Mouse (Mus musculus) left cerebral cortex, adult 2 months (tissue): ENCODE results near the gene Il3ra. TPM values are rescaled to one million over a fixed set of nuclear protein-coding genes. Genes with fewer than 3 reads are reported as not detected.

ENCODE experiments used
- DNase-seq, 2 experiments: peaks; one replicate each; pipeline ENCODE4 v3.0.0; 2021 to 2022; ENCODE audit warnings: low spot score in 2 of 2, mixed read lengths in 1 of 2; ENCODE audit errors: extremely low spot score in 1 of 2
- H3K27ac ChIP-seq: fragments of 200-600 bp; 2 replicates; pipeline ENCODE4 v1.8.1; 2022
- H3K4me3 ChIP-seq: fragments of 200-600 bp; 2 replicates; pipeline ENCODE4 v1.8.1; 2022
- CTCF ChIP-seq: fragments of 200-600 bp; IDR thresholded peaks from 2 replicates; pipeline ENCODE4 v1.8.1; 2022; ENCODE audit warnings: antibody characterized with exemption, mild to moderate bottlenecking, moderate library complexity
- intact Hi-C: fragments of 180-260 bp; cut with DNase I; formaldehyde crosslinking; loops from one replicate; pipeline ENCODE4 v1.15.1; 2025
- total RNA-seq, 2 experiments: library from RNA; stranded (reverse); gene quantifications; 2 replicates each; pipeline ENCODE4 v1.2.3; 2021

The Il3ra gene
- total RNA-seq, 2 experiments from 2014 or later = 4.3 to 5.8 TPM

DNA sequence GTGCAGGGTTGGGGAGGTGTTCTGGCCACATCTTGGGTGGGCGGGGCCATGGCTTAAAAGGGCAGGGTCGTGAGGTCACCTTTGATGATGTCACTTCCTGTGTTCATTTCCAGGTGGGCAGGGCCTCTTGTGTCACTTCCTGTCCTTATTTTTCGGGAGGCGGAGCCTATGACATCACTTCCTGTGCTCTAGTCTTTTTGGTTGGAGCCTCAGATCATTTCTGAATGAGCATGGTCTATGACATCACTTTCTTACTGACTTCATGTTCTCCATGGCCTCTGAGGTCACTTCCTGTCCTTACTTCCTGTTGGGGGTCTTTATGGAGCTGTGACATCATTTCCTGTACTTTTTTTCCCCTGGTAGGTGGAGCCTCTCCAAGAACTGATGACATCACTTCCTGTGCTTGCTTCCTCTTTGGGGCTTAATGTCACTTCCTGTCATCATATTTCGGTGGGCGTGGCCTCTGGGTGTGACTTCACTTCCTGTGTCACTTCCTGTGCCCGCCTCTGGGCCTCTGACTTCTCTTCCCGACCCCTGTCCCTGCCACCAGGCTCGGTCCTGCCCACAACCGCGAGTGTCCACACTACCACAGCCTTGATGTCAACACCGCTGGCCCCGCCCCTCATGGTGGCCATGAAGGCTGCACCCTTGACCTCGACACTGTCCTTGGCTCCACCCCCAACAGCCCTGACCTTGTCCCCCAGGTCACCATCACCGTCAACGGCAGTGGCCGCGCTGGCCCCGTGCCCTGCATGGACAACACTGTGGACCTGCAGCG is 3.6 kb downstream of the Il3ra start:
- TF ChIP-seq CTCF = no peak
- peak in 1 of 2 experiments; percentile 9 for DNase-seq
- intact Hi-C loops = loop anchor here (10.0 kb wide), 2 partner anchors 225 to 365 kb away; partner anchors contain the start of gene Psmd6
- no peak overlapping the region for H3K4me3 ChIP-seq
- H3K27ac ChIP-seq = no peak overlapping the region

DNA sequence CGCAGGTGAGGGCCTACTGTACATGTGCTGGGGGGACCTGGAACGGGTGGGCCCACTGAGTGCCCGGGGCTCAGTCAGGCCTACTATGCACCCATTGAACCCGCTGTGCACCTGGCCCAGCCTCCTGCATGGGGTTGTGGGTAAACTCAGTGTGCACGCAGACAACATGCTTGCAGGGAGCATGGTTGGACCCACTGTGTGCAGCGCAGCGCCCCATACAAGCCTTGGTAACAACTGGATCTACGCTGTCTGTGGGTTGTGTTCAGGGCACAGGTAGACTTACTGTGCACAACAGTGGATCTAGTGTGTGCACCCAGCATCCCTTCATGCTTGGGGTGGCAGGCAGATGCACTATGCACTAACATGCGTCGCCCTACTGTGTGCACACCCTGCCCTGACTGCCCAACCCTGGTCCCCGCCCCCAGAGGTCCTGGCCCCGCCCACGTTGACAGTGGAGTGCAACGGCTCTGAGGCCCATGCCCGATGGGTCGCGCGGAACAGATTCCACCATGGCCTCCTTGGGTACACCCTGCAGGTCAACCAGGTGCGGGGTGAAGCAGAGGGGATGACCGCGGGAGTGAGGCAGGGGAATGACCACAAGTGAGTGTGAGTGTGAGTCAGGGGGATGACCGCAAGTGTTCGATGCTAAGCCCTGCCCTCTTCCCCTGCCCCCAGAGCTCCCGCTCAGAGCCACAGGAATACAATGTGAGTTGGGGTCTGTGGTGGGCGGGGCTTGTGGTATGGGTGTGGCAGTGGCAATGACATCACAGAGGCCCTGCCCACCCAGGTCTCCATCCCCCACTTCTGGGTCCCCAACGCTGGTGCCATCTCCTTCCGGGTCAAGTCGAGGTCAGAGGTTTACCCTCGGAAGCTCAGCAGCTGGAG is 4.4 kb downstream of the Il3ra start:
- TF ChIP-seq CTCF = no peak
- Histone ChIP-seq H3K4me3 (no peak overlapping the region), H3K27ac (no peak overlapping the region)
- DNase-seq = peak in 1 of 2 experiments; percentile 11
- intact Hi-C loops = no loop called here

DNA sequence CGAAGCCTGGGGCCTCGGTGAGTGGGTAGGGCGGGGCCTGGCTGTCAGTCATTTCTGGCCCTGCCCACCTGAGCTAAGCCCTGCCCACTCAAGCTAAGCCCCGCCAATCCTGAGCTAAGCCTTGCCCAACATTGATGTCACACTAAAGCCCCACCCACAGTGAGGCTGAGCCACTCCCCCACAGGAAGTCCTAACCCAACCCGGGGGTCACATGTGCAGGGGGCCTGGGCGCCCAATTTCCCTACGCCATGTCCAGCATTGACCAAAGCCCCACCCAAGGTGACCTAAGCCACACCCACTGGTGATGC is 5.0 kb downstream of the Il3ra start:
- no peak overlapping the region for H3K4me3 ChIP-seq
- TF ChIP-seq CTCF = no peak
- intact Hi-C loops = no loop called here
- no peak overlapping the region for H3K27ac ChIP-seq
- DNase-seq = no peak

DNA sequence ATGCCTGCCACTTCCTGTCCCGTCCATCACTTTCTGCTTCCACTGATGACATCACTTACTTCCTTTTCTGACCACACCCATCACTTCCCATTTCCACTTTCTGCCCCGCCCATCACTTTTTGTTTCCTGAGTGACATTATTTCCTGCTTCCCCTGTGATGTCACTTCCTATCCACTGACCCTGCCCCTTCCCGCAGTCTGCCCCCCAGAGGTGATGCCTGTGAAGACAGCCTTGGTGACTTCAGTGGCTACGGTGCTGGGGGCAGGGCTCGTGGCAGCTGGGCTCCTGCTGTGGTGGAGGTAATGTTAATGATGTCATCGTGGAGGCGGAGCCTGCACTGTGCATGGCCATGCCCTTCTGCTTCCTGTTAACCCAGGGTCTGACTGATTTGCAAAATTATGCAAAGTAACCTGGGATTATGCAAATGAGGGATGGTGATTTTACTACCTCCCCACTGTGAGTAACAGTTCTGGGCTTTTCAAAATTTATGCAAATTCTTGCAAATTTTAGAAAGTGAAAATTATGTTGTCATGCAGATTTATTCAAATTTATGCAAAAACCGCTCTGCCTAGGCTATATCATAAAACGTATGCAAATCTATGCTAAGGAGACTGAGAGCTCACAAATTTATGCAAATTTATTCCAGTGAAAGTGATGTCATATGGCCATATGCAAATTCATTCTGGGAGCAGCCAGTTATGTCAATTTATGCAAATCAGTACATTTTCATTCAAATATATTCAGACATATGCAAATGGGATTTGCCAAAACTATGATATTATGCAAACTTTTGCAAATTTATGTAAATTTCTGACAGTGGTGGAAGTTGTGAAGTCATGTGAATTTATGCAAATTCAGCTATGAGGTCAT is 5.9 kb downstream of the Il3ra start:
- intact Hi-C loops = no loop called here
- DNase-seq = peak in 1 of 2 experiments; percentile 10
- Histone ChIP-seq H3K27ac (no peak overlapping the region), H3K4me3 (no peak overlapping the region)
- TF ChIP-seq CTCF = no peak

DNA sequence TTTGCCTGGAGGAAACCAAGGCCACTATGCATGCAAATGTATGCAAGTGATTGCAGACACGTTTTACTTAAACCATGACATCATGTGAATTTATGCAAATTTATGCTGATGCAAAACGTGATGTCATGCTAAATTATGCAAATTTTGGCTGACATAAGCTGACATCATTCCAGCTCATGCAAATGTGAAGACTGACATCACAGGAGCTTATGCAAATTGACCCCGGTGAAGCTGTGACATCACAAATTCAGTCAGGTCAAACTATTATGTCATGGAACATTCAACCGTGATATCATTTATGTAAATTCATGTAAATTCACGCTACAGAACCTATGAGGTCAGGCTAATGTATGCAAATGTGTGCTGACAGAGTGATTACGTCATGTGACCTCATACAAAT is 6.5 kb downstream of the Il3ra start:
- Histone ChIP-seq H3K4me3 (no peak overlapping the region), H3K27ac (no peak overlapping the region)
- intact Hi-C loops = no loop called here
- no peak for DNase-seq
- TF ChIP-seq CTCF = no peak

DNA sequence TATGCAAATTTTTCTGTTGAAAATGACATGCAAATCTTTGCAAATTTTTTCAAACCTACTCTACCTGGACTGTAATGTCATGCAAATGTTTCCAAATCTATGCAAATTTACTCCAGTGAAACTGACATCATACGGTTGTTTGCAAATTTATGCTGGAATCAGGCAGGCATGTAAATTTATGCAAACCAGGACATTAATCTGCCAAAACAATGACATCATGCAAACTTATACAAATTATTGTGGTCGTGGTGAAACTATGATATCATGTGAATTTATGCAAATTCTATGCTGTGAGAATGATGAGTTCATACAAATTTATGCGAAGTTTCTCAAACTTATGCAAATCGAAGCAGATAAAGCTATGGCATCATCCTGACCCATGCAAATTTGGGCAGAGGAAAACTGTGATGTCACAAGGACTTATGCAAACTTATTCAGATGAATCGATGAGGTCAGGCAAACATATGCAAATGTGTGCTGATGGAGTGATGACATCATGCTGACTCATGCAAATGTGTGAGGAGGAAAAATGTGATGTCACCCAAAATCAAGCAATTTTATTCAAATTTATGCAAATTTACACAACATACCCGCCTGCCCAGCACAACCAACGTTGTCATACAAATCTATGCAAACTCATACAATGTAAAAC is 7.1 kb downstream of the Il3ra start:
- H3K27ac ChIP-seq = no peak overlapping the region

DNA sequence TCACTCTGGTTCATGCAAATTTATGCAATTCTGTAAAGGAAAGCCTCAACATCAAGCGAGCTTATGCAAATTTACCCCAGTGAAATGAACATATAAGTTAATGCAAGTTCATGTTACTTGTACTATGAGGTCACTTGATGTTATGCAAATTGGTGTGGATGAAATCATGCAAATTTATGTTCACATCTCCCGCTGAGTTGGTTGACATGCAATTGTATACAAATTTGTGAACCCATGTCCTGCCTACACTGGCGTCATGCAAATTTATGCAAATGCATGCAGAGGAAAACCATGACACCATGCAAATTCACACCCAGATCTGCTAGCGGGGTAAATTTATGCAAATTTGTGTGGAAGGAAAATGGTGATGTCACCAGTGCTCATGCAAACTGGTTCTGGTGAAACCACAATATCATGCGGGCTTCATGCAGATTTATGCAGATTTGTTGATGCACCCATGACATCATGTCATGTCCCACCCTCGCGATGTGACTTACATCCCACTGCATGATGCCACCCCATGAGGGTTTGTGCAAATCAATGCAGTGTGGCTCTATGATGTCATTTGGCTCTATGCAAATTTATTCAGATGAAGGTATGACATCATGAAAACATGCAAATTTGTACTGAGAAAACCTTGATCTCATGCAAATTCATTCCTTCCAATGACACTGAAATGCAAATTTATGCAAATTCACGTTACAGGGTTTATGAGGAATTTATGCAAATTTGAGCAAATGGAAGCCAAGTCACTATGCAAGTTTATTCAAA is 7.8 kb downstream of the Il3ra start:
- DNase-seq = no peak
- intact Hi-C loops = no loop called here
- TF ChIP-seq CTCF = no peak
- Histone ChIP-seq H3K4me3 (no peak overlapping the region), H3K27ac (no peak overlapping the region)

More for the DNA sequence above, 7.1 kb downstream of the Il3ra start:
- no peak overlapping the region for H3K4me3 ChIP-seq
- intact Hi-C loops = no loop called here
- no peak for TF ChIP-seq CTCF
- DNase-seq = no peak

DNA sequence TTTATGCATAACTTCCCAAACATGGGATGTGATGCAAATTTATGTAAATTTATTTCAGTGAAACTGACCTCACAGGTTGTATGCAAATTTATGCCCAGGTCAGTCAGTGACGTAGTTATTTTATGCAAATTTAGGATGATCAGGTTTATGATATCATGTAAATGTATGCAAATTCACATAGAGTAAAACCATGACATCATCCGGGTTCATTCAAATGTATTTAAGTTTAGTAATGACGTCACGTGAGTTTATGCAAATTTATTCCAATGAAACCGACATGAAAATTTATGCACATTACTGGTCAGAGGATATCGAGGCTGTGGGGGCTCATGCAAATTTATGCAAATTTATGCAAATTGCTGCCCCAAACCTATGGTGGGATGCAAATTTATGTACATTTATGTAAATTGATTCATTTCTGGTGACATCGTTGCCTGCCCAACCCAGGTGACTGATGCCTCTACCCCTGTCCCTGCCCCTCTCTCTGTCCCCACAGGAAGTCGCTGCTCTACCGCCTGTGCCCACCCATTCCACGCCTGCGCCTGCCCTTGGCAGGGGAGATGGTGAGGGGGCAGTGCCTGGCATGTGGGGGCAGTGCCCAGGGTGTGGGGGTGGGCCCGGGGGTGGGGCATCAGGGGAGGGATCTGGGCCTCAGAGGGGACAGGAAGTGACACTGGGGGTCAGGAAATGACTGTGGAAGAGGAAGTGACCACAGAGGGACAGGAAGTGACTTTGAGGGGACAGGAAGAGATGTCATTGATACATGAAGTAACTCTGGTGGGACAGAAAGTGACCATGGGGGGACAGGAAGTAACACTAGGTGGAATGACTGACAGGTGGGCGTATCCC is 8.7 kb downstream of the Il3ra start:
- Histone ChIP-seq H3K4me3 (no peak overlapping the region), H3K27ac (no peak overlapping the region)
- DNase-seq = no peak
- TF ChIP-seq CTCF = no peak
- intact Hi-C loops = no loop called here

DNA sequence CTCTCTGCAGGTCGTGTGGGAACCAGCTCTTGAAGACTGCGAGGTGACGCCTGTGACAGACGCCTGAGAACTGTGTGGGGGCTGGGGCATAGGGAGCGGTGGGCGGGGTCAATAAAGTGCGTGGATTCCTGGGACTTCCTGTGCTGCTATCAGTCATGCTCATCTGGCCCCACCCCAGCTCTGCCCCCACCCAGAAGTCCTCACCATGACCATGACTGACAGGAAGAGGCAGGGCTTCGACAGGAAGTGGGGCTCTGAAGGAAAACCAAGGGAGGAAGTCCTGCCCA is 9.2 kb downstream of the Il3ra start:
- Histone ChIP-seq H3K27ac (no peak overlapping the region), H3K4me3 (no peak overlapping the region)
- TF ChIP-seq CTCF = no peak
- no peak for DNase-seq
- intact Hi-C loops = no loop called here

DNA sequence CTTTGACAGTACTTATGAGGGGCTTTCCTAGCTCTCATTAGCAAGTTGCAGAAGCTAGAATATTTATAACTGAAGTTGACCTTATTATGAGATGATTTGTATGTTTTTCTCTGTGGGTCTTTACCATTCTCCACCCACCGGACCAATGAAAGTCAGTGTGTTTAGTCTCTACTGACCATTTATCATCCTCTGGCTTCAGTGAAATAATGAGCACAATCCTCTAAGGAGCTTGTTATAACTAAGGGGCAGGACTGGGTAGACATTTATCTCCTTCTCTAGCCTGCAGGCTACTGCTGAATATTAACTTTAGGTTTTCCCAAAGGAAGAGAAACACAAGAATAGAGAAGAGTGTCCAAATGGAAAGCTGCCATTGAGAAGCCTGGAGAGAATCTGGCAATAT is 49.5 kb downstream of the Il3ra start:
- H3K4me3 ChIP-seq = no peak overlapping the region
- DNase-seq = no peak
- intact Hi-C loops = no loop called here
- no peak overlapping the region for H3K27ac ChIP-seq
- no peak for TF ChIP-seq CTCF
